Mouse (Mus musculus): ENCODE data around the gene Ptprk.
A peak's percentile ranks its signal among the peaks of the same experiment; 100 is the strongest.

The Ptprk gene

GRCm38 (mm10) chr10:28297531-28297930, 222.9 kb downstream of the Ptprk start:
- DNase-seq (ENCODE audit: low read depth), result no peak

GRCm38 (mm10) chr10:28299207-28299606, 224.6 kb downstream of the Ptprk start:
- no peak for DNase-seq (ENCODE audit: low read depth)

GRCm38 (mm10) chr10:28303856-28304255, 229.2 kb downstream of the Ptprk start:
- peak; percentile 1 for DNase-seq (ENCODE audit: low read depth)

GRCm38 (mm10) chr10:28304292-28304875, 229.8 kb downstream of the Ptprk start:
- no peak for DNase-seq (ENCODE audit: low read depth)

- DNase-seq (ENCODE audit: low read depth), result no peak
These were observed 231.9 kb downstream of the Ptprk start for GRCm38 (mm10) chr10:28306451-28307086.

- DNase-seq (ENCODE audit: low read depth), result no peak
These were observed 236.7 kb downstream of the Ptprk start for GRCm38 (mm10) chr10:28311369-28311768.

- peak; percentile 2 for DNase-seq (ENCODE audit: low read depth)
These were observed 248.4 kb downstream of the Ptprk start for GRCm38 (mm10) chr10:28322995-28323394.

- no peak for DNase-seq (ENCODE audit: low read depth)
These were observed 260.6 kb downstream of the Ptprk start for GRCm38 (mm10) chr10:28335232-28335631.

- no peak for DNase-seq (ENCODE audit: low read depth)
These were observed 263.9 kb downstream of the Ptprk start for GRCm38 (mm10) chr10:28338536-28338935.

GRCm38 (mm10) chr10:28345196-28345681, 270.6 kb downstream of the Ptprk start:
- DNase-seq (ENCODE audit: low read depth), result no peak

- no peak for DNase-seq (ENCODE audit: low read depth)
These were observed 290.7 kb downstream of the Ptprk start for GRCm38 (mm10) chr10:28365291-28365690.

- no peak for DNase-seq (ENCODE audit: low read depth)
These were observed 291.6 kb downstream of the Ptprk start for GRCm38 (mm10) chr10:28366065-28366677.

GRCm38 (mm10) chr10:28369808-28370207, 295.2 kb downstream of the Ptprk start:
- DNase-seq (ENCODE audit: low read depth), result no peak

GRCm38 (mm10) chr10:28374874-28375273, 300.3 kb downstream of the Ptprk start:
- no peak for DNase-seq (ENCODE audit: low read depth)

GRCm38 (mm10) chr10:28379752-28380488, 305.3 kb downstream of the Ptprk start:
- DNase-seq (ENCODE audit: low read depth), result no peak

- no peak for DNase-seq (ENCODE audit: low read depth)
These were observed 313.1 kb downstream of the Ptprk start for GRCm38 (mm10) chr10:28387563-28388222.

GRCm38 (mm10) chr10:28391168-28391567, 316.5 kb downstream of the Ptprk start:
- DNase-seq (ENCODE audit: low read depth), result no peak

- DNase-seq (ENCODE audit: low read depth), result no peak
These were observed 321.2 kb downstream of the Ptprk start for GRCm38 (mm10) chr10:28395610-28396519.

- no peak for DNase-seq (ENCODE audit: low read depth)
These were observed 321.9 kb downstream of the Ptprk start for GRCm38 (mm10) chr10:28396520-28396915.

- DNase-seq (ENCODE audit: low read depth), result no peak
These were observed 327.2 kb downstream of the Ptprk start for GRCm38 (mm10) chr10:28401796-28402195.

GRCm38 (mm10) chr10:28408980-28409379, 334.4 kb downstream of the Ptprk start:
- no peak for DNase-seq (ENCODE audit: low read depth)

All from 416B (cell line).